Mouse (Mus musculus) gastrocnemius, adult 8-10 months (tissue): Measurements from ENCODE around the gene E130308A19Rik. TPM values are rescaled to one million over a fixed set of nuclear protein-coding genes. Genes with fewer than 3 reads are reported as not detected.

Source experiments
- DNase-seq, 2 experiments: peaks; one replicate each; pipeline ENCODE4 v3.0.0; 2022; ENCODE audit warnings: low spot score in 2 of 2
- total RNA-seq, 4 experiments: library from RNA; stranded (reverse); gene quantifications; 2 replicates each; pipeline ENCODE4 v1.2.4; 2022

E130308A19Rik gene
- total RNA-seq = 1 to 10 TPM; 4.6 to 8.9 (median 6.2) TPM

DNA sequence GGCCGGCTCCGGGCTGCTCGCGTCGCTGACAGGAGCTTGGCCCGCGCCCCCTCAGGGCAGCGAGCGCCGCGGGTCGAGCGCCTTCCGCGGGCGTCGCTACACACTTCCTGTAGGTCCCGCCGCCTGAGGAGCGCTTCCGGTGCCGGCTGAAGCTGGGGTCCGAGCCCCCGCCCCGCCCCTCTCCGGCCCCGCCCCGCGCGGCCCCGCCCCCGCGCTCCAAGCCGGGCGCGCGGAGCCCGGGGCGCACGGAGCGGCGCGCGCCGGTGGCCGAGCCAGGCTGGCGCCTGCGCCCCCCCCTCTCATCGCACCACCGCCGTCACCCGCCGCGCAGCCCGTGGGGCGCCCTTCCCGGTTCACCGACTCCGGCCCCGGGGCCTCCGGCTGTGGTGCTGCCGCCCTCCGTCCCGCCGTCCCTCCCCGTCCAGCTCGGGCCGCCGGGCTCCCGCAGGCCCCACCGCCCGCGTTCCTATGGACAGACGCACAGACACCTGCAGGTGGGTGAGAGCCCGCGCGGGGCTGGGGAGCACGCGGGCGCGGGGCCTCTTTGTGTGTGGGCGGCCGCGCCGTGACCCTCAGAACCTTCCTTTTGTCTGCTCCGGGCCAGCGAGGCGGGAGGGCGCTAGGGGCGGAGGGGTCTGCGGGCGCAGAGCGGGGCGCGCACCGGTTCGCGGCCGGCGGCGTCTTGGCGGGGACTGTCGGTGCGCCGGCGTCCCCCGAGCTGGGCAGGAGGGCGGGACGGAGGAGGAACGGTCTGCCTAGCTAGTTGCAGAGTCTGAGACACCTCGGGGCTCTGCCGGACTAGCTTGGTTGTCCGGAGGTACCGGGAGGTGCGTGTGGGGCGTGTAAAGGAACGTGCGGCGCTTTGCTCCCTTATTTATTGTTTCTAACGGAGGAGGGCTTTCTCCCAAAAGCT is at the start of gene E130308A19Rik:
Gene E130308A19Rik, plus strand, starts transcription at position 214 of the 913 bp plus-strand sequence.
- DNase-seq = peak; percentile 49 to 72

GRCm38 (mm10) chr4:59580495-59581281 is 45.3 kb upstream of the E130308A19Rik start:
- DNase-seq = no peak

DNA sequence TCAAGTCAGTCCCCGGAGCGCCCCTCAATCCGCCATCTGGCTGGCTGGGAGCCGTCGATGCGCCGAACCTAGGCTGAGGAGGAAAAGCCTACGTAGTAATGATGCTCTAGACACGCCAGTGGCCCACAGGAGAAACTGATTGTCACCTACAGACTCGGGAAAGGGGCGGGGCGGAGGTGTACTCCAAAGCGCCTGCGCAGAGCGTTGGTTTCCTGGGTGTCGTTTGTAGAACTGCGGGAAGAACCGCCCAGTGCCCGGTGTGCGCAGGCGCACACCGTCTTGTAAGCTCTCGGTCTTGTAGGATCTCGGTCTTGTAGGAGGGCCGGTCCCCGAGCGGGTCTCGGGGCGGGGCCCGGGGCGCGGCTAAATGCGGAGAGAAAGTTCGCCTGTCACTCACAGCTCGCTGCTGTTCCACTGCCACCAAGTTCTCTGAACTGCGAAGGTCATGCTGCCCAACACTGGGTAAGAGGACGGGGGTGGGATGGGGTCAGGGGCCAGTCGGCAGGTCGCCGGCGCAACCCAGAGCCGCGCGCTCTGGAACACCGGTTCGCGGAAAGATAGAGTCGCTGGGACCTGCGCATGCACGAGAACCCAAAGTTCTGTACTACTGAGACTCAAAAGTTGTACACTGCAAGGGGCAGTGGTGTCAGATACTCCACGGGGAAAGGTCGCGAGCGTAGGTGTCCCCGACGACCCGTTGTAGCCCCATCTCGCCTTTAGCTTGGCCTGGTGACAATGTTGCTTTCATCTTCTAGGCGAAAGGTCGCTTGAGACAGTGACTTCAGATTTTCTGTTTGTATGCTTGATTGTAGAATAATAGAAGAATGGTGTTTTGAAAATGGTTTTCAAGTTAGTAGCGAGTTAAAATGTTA is 44.5 kb upstream of the E130308A19Rik start, which contains the start of gene Hsdl2:
Gene Hsdl2, plus strand, starts transcription at position 250 of the 872 bp plus-strand sequence.
- peak; percentile 96 to 98 for DNase-seq

DNA sequence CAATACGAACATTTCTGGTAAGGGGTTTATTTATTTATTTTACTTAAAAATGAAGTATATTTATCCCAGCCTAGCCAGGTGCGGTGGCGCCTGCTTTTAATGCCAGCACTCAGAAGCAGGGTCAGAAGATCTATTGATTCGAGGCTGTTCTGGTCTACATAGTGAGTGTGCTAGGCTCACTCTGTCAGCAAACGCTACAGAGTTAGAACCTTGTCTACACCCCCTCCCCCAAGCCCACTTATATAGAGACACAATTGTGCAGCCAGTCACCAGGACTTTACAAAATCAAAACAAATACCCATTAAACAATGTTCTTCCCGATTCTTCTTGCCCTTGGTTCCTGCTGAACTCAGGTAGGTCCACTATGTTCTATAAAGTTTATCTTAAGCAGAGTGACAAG is 43.8 kb upstream of the E130308A19Rik start:
- DNase-seq = no peak

- DNase-seq = no peak
Measured at GRCm38 (mm10) chr4:59585097-59585496, 40.9 kb upstream of the E130308A19Rik start.

DNA sequence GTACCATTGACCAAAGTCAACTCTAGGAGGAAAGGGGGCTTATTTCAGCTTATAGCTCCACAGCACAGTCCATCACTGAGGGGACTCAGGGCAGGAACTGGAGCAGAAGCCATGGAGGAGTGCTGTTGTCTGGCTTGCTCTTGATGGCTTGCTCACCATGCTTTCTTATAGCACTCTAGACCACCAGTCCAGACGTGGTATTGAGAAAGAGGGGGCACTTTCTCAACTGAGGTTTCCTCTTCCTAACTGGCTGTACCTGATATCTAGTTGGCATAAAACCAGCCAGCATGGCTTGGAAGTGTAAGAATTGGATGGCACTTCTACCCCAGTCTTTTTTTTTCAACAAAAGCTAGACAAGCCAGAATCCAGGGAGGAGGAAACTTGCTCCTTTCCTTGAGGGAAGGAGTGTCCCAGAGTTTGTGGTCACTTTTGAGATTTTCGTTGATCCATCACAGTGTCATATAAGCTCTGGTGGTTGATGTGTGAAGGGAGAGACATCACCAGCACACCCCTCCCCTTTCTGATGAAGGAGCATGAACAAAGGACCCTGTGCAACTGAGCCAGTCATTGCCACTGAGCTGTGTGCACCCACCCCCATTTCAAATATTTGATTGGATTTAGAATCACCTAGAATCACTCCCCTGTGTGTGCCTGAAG is 38.7 kb upstream of the E130308A19Rik start:
- no peak for DNase-seq

DNA sequence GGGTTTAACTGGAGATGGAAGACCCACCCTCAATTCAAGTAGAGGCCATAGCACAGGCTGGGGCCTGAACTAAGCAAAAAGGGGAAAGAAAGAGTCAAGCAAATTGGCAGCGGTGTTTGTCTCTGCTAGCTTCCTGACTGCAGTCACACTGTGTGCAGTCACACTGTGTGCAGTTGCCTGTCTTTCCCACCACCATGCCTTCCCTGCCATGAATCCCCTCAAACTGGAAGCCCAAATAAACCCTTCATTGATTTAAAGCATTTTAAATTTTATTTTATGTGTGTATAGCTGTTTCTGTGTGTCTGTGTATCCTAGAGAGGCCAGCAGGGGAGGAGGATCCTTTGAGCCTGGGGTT is 38.2 kb upstream of the E130308A19Rik start:
- DNase-seq = no peak

- DNase-seq = no peak
Measured at GRCm38 (mm10) chr4:59594614-59595013, 31.4 kb upstream of the E130308A19Rik start.

DNA sequence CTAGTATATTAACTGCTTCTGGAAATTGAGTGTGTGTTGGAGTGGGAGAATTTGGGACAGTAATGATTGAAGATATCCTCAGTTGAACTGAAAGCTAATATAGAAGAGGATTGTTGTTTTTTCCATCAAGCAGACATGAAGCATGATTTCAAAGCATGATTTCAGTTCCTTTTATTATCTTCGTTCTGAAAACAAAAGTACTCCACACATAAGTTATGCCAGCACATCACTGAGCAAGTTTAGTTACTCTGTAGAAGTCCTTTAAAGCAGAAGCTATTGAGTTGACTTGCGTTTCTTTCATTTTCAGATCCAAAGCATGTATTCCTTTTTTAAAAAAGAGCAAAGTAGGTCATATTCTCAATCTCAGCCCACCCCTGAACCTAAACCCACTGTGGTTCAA is 29.5 kb upstream of the E130308A19Rik start:
- DNase-seq = no peak

DNA sequence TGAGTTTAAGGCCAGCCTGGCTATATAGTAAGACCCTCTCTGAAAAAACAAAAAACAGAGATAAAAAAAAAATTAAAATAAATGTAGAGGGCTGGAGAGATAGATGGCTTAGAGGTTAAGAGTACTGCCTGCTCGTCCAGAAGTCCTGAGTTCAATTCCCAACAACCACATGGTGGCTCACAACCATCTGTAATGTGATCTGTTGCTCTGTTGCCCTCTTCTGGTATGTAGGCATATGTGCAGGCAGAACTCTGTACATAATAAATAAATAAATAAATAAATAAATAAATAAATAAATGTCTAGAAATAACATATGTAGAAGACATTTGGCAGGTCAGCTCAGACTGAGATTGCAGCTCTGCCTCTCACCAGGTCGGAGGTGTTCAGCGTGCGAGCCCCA is 23.3 kb upstream of the E130308A19Rik start:
- no peak for DNase-seq

DNA sequence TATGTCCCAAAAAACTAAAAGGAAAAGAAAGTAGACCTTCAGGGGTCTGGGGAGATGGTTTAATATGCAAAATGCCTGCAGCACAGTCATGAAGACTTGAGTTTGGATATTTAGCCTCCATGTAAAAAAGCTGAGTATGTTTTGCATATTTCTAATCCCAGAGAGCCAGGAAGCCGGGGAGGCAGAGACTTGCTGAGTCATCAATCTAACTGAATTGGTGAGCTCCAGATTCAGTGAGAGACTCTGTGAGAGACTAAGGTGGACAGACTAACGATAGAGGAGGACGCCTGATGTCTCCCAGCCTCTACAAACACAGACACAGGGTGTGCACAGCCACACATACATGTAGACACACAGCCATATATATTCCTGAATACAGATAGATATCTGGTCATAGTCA is 21.1 kb upstream of the E130308A19Rik start:
- no peak for DNase-seq

- DNase-seq = no peak
Measured at GRCm38 (mm10) chr4:59605501-59605900, 20.5 kb upstream of the E130308A19Rik start.

GRCm38 (mm10) chr4:59610411-59610810 is 15.6 kb upstream of the E130308A19Rik start:
- no peak for DNase-seq

- no peak for DNase-seq
Measured at GRCm38 (mm10) chr4:59614986-59615385, 11.0 kb upstream of the E130308A19Rik start.

DNA sequence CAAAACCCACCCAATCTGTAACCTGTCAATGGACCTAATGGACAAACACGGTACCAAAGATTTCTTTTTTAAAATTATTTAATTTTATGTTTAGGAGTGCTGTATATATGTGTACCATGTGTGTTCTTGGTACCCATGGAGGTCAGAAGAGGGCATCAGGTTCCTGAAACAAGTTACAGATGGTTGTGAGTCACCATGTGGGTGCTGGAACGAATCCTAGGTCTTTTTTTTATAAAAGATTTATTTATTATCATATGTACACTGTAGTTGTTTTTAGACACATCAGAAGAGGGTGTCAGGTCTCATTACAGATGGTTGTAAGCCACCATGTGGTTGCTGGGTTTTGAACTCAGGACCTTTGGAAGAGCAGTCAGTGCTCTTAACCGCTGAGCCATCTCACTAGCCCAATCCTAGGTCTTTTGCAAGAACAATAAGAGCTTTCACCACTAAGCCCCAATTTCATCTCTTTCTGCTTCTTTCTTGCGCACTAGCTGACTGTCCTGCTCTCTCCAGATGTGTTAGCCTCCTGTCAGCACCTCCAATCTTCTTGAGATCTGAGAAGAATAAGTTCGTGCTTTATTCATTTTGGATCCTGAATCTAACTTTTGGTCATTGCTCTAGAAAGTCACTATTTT is 6.3 kb upstream of the E130308A19Rik start:
- DNase-seq = no peak

DNA sequence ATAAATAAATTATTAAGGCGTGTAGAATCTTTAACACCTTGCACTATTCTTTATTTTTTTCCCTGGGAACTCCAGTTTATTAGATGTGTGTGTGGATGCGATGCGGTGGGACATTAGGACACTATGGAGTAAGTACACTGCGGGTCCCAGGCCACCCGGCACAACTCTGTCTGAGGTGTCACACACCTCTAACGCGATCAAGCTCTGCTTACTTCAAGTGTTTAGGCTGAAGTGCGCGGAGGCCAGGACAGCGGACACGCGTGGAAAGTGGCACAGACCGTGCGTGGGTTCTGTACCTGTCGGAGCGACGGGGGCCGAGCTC is 374 bp upstream of the E130308A19Rik start:
- DNase-seq = no peak

DNA sequence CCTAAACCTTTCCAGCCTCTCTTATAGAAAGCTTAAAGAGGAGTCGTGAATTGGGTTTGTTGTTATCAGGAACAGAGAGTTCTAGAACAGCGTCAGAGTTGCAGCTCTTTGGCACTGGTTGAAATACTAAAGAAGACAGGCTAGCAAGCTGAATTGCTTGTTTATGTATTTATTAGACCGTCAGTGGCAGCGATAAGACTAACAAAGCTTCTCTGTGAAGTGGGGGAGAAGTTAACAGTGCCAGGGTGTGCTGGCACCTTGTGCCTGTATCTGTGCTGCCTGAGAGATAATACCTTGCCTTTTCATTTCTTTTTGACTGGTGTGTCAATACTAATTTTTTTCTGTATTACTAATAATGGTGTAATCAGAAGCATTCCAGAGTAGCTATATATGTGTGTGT is 2.2 kb downstream of the E130308A19Rik start:
- DNase-seq = no peak

DNA sequence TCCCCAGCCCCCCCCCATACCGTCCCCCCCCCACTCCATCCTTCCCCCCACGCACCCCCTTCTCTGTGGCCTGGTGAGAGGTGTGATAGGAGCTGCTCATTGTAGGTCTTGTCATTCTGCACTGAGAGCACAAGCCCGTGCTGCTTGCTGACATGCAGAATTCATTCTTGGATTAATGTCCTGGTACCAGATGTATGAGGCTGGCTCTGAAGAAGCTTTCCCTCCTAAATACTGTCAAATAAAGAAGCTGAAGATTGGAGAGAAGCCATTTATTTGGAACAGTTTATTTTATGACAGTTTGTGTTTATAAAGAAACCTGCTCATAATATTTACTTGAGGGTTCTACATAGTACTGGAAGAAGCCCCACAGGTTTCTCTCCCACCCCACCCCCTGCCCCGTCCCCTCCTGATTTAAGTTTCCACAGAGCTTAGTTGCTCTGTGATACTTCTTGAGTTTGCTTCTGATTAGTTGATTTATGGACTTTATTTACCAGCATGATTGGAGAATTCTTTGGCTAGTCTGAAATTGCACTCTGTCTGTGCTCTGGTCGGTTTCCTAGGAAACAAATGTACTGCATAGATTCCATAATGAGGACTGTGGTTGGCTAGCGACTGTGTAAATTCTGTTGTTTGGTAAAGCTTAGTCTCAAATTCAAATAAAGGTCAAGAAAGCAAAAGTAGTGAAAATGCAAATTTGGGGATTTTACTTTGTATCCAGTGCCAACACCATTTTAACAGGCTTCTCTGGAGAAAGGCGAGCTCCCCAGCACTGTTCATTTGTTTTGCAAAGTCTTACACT is 3.3 kb downstream of the E130308A19Rik start:
- DNase-seq = no peak

DNA sequence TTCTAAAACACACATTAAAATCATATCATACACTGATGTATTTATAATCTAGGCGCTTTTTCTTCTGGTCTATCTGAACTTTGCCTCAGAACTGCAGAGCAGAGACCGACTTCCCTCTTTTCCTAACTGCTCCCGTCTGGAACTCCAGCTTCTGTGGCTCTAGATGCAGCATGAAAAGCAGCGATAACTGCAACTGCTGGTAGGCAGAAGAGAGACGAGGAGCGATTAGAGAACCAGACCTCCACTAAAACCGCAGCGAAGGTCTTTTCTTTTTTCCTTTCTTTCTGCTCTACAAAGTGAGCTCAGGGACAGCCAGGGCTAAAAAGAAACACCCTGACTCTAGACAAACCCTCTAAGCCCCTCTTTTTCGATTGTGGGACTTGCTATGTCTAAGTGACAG is 4.1 kb downstream of the E130308A19Rik start:
- DNase-seq = no peak

GRCm38 (mm10) chr4:59634532-59634931 is 8.5 kb downstream of the E130308A19Rik start:
- DNase-seq = no peak
